In the genomic region with DNA sequence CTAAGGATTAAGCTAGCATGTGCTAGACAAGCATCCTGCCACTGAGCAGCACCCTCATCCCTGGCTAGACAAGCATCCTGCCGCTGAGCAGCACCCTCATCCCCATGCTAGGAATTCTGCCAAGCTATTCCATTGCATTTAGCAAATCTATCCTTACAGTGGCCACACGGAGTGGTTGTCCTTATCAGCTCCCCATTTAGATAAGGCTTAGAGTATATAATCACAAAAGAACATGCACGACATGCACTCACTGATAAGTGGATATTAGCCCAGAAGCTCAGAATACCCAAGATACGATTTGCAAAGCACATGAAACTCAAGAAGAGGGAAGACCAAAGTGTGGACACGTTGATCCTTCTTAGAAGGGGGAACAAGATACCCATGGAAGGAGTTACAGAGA, we compare ENCODE assay signal across 14 mouse cellular contexts.
"Had no signal": no experiment of that assay in that cellular context is flagged by ENCODE, and none has a peak within 500 bp of the region (broad histone marks: within the 10 kb centered on the region; RNA-seq: fewer than 3 reads in every experiment).

No protein-coding gene starts in this region.

- ATAC-seq: midbrain, embryonic 13.5 days had no signal

- H3K36me3 ChIP-seq: limb, embryonic 13.5 days; midbrain, embryonic 13.5 days; neural tube, embryonic 12.5 days had no signal

- DNase-seq: kidney, adult 11 months; kidney, postnatal 10 days; kidney, postnatal 4 days; left cerebral cortex, postnatal 4 days; lung, adult 18-20 months; right cerebral cortex, postnatal 4 days; spleen, adult 18-20 months; thymus, adult 2 months; thymus, postnatal 25 days had no signal

- H3K4me2 ChIP-seq: limb, embryonic 13.5 days; midbrain, embryonic 13.5 days; neural tube, embryonic 12.5 days had no signal

- H3K27ac ChIP-seq: layer of hippocampus, adult 2 months; limb, embryonic 13.5 days; midbrain, embryonic 13.5 days; neural tube, embryonic 12.5 days had no signal

- H3K9ac ChIP-seq: limb, embryonic 13.5 days; midbrain, embryonic 13.5 days; neural tube, embryonic 12.5 days had no signal

- H3K4me1 ChIP-seq: limb, embryonic 13.5 days; midbrain, embryonic 13.5 days; neural tube, embryonic 12.5 days had no signal

- H3K9me3 ChIP-seq: limb, embryonic 13.5 days; midbrain, embryonic 13.5 days; neural tube, embryonic 12.5 days had no signal

- H3K4me3 ChIP-seq: layer of hippocampus, adult 2 months; limb, embryonic 13.5 days; midbrain, embryonic 13.5 days; myocyte; neural tube, embryonic 12.5 days had no signal

- H3K27me3 ChIP-seq: limb, embryonic 13.5 days; midbrain, embryonic 13.5 days; neural tube, embryonic 12.5 days had no signal
